Mouse (Mus musculus): ENCODE results near the gene Nrbf2. TPM values are rescaled to one million over a fixed set of nuclear protein-coding genes. Genes with fewer than 3 reads are reported as not detected.
A peak's percentile ranks its signal among the peaks of the same experiment; 100 is the strongest.

Gene Nrbf2
- polyA plus RNA-seq, 1 experiment from 2014 or later, result 19.9 TPM

DNA sequence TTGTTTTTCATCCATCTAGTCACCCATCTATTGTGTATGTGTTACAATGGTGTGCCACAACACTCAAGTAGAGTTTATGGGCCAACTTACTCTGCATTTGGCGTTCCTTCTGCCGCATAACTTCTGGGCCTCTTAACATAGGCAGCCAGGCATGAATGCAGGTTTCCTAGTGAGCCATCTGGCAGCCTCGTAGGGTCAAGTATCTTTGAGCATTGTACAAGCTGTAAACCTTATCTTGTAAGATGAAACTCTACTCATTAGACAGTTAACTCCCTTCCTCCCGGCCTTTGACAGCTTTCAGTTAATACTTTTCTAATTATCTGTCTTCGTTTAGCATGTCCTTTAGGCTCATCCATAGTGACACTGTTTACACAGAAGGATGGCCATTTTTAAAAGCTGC is 63.8 kb downstream of the Nrbf2 start:
- in situ Hi-C loops (cut with MboI; ENCODE audit: low pct_unique_long_range_greater_than_20kb), result no loop called here
- no peak for ATAC-seq
- ChIA-PET CTCF (interaction anchor here (1.2 to 2.1 kb wide), 2 partner anchors 9 to 11 kb away, joined by 3 to 5 read pairs; no protein-coding TSS in a partner anchor), POLR2A (no interaction called here)
- no peak for DNase-seq (ENCODE audit: low read depth, low spot score)
- TF ChIP-seq CTCF (IDR thresholded peaks at IDR 0.05), result no peak
- H3K27me3 ChIP-seq, result no peaks in the 10 kb centered on the region

DNA sequence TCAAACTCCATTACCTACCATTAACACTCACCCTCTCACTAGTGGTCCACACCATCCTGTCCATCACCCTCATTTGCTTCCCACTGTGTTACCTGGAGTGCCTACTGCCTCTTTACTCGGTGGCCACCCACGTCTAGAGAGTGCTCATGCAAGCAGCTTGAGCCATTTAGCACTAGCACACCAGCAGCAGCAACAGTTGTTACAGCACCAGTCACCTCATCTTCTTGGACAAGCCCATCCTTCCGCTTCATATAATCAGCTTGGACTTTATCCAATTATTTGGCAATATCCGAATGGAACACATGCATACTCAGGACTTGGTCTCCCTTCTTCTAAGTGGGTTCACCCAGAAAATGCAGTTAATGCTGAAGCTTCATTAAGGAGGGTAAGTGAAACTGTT is 64.9 kb downstream of the Nrbf2 start:
- TF ChIP-seq CTCF (IDR thresholded peaks at IDR 0.05), result no peak
- in situ Hi-C loops (cut with MboI; ENCODE audit: low pct_unique_long_range_greater_than_20kb), result no loop called here
- H3K27me3 ChIP-seq, result no peaks in the 10 kb centered on the region
- ChIA-PET CTCF (interaction anchor here (1.3 to 2.1 kb wide), 3 partner anchors 10 to 309 kb away, joined by 3 to 5 read pairs (median 3); no protein-coding TSS in a partner anchor), POLR2A (no interaction called here)
- ATAC-seq (no peak), DNase-seq (ENCODE audit: low read depth, low spot score) (no peak)

DNA sequence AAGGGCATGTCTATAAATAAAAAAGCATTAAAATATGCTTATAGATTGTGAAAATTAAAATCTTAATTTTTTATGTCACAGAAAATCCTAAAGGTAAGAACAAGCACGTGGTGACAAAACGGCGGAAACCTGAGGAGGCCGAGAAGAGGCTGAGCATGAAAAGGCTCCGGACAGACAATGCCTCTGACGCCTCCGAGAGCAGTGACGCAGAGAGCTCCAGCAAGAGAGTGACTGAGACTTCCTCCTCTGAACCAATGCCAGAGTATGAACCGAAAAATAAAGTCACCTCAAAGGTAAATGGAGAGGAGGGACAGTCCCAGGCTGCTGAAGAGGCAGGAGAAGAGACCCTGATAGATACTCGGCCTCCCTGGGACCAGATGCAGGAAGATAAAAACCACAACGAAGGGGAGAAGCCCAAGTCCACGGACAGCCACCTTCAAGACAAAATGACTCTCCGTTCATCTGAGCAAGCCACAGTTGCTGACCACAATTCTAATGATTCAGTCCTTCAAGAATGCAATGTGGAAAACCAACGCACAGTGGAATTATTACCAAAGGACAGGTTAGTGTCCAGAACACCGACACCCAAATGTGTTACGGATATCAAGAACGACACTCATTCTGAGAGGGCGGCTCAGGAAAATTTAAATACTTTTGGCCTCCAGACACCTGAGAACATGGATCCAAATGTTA is 66.1 kb downstream of the Nrbf2 start:
- peak; percentile 85 for ATAC-seq
- TF ChIP-seq CTCF (IDR thresholded peaks at IDR 0.05), result no peak
- ChIA-PET POLR2A (interaction anchor here (1.6 kb wide), 1 partner anchor 119 kb away, joined by 7 read pairs; no protein-coding TSS in a partner anchor), CTCF (interaction anchor here (1.0 to 1.5 kb wide), 2 partner anchors 13 to 308 kb away, joined by 3 to 4 read pairs; no protein-coding TSS in a partner anchor)
- no peaks in the 10 kb centered on the region for H3K27me3 ChIP-seq
- peak; percentile 38 for DNase-seq (ENCODE audit: low read depth, low spot score)
- in situ Hi-C loops (cut with MboI; ENCODE audit: low pct_unique_long_range_greater_than_20kb), result loop anchor here (5.0 kb wide), 1 partner anchor 312 kb away; no protein-coding TSS in a partner anchor

DNA sequence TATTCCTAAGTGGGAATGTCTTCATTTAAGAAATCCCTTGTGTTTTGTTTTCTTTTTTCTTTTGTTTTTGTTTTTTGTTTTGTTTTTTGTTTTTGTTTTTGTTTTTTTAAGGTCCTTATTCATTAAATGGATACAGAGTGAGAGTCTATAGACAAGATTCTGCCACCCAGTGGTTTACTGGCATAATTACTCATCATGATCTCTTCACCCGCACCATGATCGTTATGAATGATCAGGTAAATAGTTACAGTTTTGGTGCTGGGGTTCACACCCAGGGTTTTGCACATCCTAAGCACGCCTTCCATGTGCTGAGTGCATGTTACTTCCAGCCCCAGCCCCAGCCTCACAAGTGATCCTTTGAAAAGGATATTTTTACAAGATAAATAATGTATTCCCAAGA is 68.2 kb downstream of the Nrbf2 start:
- DNase-seq (ENCODE audit: low read depth, low spot score) (no peak), ATAC-seq (no peak)
- H3K27me3 ChIP-seq, result no peaks in the 10 kb centered on the region
- CTCF ChIA-PET, result interaction anchor here (0.8 to 2.0 kb wide), 3 partner anchors 11 to 364 kb away, joined by 3 to 6 read pairs (median 4); no protein-coding TSS in a partner anchor
- in situ Hi-C loops (cut with MboI; ENCODE audit: low pct_unique_long_range_greater_than_20kb), result loop anchor here (5.0 kb wide), 1 partner anchor 310 kb away; no protein-coding TSS in a partner anchor
- peak; percentile 51 for TF ChIP-seq CTCF (IDR thresholded peaks at IDR 0.05)
- POLR2A ChIA-PET, result no interaction called here

Other genes with a start within 250 kb of the Nrbf2 start
- gene Jmjd1c, start 189.2 kb downstream of the Nrbf2 start, polyA plus RNA-seq (2021), result 26.1 TPM
- 46.6 TPM for gene Reep3, start 188.4 kb downstream of the Nrbf2 start, polyA plus RNA-seq (2021)